Mouse (Mus musculus) midbrain, embryonic 11.5 days (tissue): ENCODE measurements around the gene Fras1. TPM values are rescaled to one million over a fixed set of nuclear protein-coding genes. Genes with fewer than 3 reads are reported as not detected.

Source experiments
- ATAC-seq: fragments of 200-750 bp; cut with Nextera tagmentation; 2 replicates; pipeline ENCODE4 v1.8.0; 2017; ENCODE audit warnings: moderate TSS enrichment, moderate library complexity; ENCODE audit not compliant: low FRiP score
- DNase-seq: peaks from one replicate; pipeline ENCODE4 v3.0.0; 2015; ENCODE audit warnings: low spot score; ENCODE audit errors: missing footprints
- H3K27ac ChIP-seq: fragments of 300-500 bp; sonication (generic); 2 replicates; pipeline ENCODE4 v1.5.1; 2014; ENCODE audit warnings: low read depth, low read length
- H3K27me3 ChIP-seq: fragments of 300-500 bp; sonication (generic); 2 replicates; pipeline ENCODE4 v1.6.1; 2014; ENCODE audit warnings: mild to moderate bottlenecking, low read length, moderate library complexity, mixed read lengths; ENCODE audit not compliant: control insufficient read depth, insufficient read depth
- H3K36me3 ChIP-seq: fragments of 300-500 bp; sonication (generic); 2 replicates; pipeline ENCODE4 v1.6.1; 2014; ENCODE audit warnings: mild to moderate bottlenecking, low read length, moderate library complexity, mixed read lengths; ENCODE audit not compliant: control insufficient read depth, insufficient read depth
- H3K4me1 ChIP-seq: fragments of 300-500 bp; sonication (generic); 2 replicates; pipeline ENCODE4 v1.6.1; 2014; ENCODE audit warnings: low read length; ENCODE audit not compliant: control insufficient read depth, insufficient read depth
- H3K4me2 ChIP-seq: fragments of 300-500 bp; sonication (generic); 2 replicates; pipeline ENCODE4 v1.6.1; 2014; ENCODE audit warnings: mild to moderate bottlenecking, moderate library complexity
- H3K4me3 ChIP-seq: fragments of 300-500 bp; sonication (generic); 2 replicates; pipeline ENCODE4 v1.5.1; 2014; ENCODE audit warnings: low read depth, low read length
- H3K9ac ChIP-seq: fragments of 300-500 bp; sonication (generic); 2 replicates; pipeline ENCODE4 v1.6.1; 2014; ENCODE audit warnings: low read length
- H3K9me3 ChIP-seq: fragments of 300-500 bp; sonication (generic); 2 replicates; pipeline ENCODE4 v1.6.1; 2016; ENCODE audit warnings: low read length; ENCODE audit not compliant: control insufficient read depth
- WGBS: fragments of 180-500 bp; shearing (Covaris S2); extraction: QIAGEN DNeasy Blood & Tissue Kit; methylation state at CpG from one replicate; pipeline ENCODE4 v1.1.7; 2014; 5-methylcytosine and 5-hydroxymethylcytosine counted together
- polyA plus RNA-seq: library from polyadenylated mRNA; unstranded; fragments of >200 nt; fragmentation: Nextera tagmentation; extraction: Ambion mirVana; gene quantifications from 2 replicates; pipeline ENCODE4 v1.2.1, GENCODE M21; 2014

The Fras1 gene
- polyA plus RNA-seq, 1 experiment from 2014 or later, result 6.2 TPM

DNA sequence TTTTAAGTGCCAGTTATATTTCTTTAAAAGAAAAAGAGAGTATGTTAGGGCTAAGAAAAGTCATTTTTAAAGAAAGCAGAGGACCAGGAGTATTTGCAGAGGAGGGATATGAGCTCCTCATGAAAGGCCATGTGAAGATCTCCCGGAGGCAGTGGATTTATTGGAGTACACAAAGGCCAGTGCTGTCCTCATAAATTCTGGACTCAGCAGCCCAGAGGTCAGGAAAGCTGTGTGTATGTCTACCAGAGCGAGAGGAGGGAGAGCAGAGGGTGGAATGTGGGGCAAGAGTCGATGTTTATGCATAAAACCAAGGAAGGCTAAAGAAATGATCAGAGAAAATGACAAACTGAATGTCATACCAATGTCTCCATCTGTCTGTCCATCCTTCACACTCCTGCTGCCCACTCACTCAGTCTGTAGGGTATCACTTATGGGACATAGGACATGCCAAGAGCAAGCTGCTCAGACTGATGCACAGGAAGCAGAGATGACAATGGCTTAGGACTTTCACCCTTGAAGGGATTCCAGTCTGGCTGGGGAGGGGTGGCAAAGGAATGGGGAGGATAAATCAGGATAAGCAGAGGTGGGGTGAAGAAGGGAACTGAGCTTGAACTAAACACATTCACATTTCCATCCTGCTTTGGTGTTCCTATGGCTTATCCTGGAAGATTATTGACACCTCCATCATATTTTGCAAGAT, 235.0 kb downstream of the Fras1 start:
- Histone ChIP-seq H3K4me1 (no peaks in the 10 kb centered on the region), H3K27me3 (no peaks in the 10 kb centered on the region), H3K36me3 (no peaks in the 10 kb centered on the region), H3K9ac (no peak overlapping the region), H3K4me2 (no peak overlapping the region), H3K4me3 (no peak overlapping the region), H3K9me3 (no peaks in the 10 kb centered on the region), H3K27ac (no peak overlapping the region)
- 90% methylated on average over 3 of the region's 3 CpGs for WGBS
- ATAC-seq (no peak), DNase-seq (no peak)

DNA sequence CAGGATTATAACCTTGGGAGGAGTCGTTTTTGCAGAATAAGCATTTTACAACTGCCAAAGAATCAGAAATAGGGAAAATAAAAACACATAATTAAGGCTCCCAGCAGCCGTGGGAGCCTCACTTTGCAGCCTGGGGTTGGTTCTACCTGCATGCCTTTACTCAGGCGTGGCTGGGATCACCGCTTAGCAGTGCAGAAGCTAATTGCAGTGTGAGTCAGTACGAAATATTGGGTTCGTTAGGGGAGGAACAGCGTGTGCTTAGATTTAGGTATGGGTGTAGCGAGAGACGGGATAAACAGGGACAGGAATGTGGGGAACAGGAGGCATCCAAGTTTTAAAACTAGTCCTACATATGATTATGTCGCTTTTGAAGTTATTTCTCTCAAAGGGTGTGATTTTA, 238.3 kb downstream of the Fras1 start:
- no peaks in the 10 kb centered on the region for H3K27me3 ChIP-seq
- H3K9ac ChIP-seq, result no peak overlapping the region
- ATAC-seq (no peak), DNase-seq (no peak)
- no peaks in the 10 kb centered on the region for H3K36me3 ChIP-seq
- 87% methylated on average over 10 of the region's 10 CpGs for WGBS
- H3K4me2 ChIP-seq, result no peak overlapping the region
- H3K4me3 ChIP-seq, result no peak overlapping the region
- H3K4me1 ChIP-seq, result no peaks in the 10 kb centered on the region
- no peak overlapping the region for H3K27ac ChIP-seq
- H3K9me3 ChIP-seq, result no peaks in the 10 kb centered on the region

DNA sequence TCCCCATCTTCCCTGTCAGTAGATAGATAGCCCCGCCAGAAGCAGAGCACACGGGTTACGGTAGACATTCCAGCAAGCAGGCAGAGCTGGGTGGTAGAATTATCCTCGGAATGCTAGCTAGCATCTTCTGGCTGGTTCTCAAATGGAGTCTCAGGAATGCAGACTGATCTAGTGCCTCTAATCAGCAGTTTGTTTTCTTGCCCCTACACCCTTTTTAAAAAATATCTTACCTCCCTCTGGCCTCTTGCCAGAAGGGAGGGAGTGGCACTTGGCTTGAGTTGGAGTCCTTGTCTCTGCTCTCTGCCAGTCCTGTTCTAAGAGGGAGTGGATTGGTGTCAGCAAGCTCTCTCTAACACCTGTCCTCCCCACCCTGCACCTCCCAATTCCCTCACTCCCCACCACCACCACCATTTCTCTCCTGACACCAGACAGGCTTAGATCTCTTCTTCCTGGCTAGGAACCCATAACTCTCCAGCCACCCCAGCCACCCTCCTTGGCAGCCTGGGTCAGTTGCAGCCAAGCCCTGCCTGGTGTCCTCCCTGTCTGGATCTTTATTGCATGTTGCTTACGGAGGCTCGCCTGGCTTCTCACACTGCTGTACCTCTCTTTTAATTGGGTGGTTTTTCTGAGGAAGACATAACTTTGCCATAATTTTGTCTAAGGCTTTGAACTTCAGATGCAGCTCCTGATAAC, 243.3 kb downstream of the Fras1 start:
- DNase-seq (no peak), ATAC-seq (no peak)
- Histone ChIP-seq H3K9ac (no peak overlapping the region), H3K27me3 (no peaks in the 10 kb centered on the region), H3K4me2 (no peak overlapping the region), H3K4me3 (no peak overlapping the region), H3K9me3 (no peaks in the 10 kb centered on the region), H3K27ac (no peak overlapping the region), H3K4me1 (no peaks in the 10 kb centered on the region), H3K36me3 (no peaks in the 10 kb centered on the region)
- 73% methylated on average over 6 of the region's 6 CpGs for WGBS

DNA sequence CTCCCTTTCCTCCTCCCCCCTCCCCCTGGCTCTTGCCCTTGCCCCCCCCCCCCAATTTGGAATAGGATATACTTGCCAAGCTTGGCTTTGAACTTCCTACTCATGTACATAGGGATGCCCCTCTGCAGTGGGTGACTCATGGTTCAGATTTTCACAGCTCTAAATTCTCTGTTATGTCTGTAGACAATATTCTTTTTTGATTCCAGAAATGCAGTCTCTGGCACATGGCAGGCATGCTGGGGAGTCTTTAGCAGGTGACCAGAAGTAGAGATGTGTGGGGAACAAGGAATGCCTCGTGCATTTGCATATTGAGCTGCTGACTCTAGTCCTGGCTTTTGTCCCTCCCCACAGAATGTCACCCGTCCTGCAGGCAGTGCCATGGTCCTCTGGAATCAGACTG, 244.3 kb downstream of the Fras1 start:
- no peaks in the 10 kb centered on the region for H3K4me1 ChIP-seq

DNA sequence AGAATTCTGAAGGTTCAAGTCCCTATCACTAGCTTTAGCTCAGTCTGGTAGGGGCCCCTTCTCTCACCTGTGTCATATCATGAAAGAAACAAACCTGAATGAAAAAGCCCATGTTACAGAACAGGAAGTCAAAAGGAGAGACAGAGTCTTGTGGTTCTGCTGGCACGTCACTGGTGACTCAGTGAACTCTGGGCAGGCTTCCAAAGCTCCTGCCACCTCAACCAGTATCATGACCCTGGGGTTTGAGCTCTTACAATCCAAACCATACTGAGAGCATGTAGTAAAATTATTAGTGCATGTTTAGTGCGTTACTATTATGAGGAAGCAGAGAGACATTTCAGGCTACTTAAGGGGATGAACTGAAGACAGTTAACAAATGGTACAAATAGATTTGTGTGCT, 246.5 kb downstream of the Fras1 start:
- 89% methylated on average over 2 of the region's 2 CpGs for WGBS
- H3K27me3 ChIP-seq, result no peaks in the 10 kb centered on the region
- DNase-seq (no peak), ATAC-seq (no peak)
- H3K9ac ChIP-seq, result no peak overlapping the region
- H3K27ac ChIP-seq, result no peak overlapping the region
- H3K4me1 ChIP-seq, result no peaks in the 10 kb centered on the region
- no peaks in the 10 kb centered on the region for H3K36me3 ChIP-seq
- no peak overlapping the region for H3K4me2 ChIP-seq
- no peaks in the 10 kb centered on the region for H3K9me3 ChIP-seq
- H3K4me3 ChIP-seq, result no peak overlapping the region

More for the DNA sequence above, 244.3 kb downstream of the Fras1 start:
- 52% methylated on average over 2 of the region's 2 CpGs for whole genome bisulfite sequencing
- Histone ChIP-seq H3K9me3 (no peaks in the 10 kb centered on the region), H3K4me2 (no peak overlapping the region), H3K9ac (no peak overlapping the region), H3K36me3 (no peaks in the 10 kb centered on the region), H3K27ac (no peak overlapping the region), H3K27me3 (no peaks in the 10 kb centered on the region), H3K4me3 (no peak overlapping the region)
- DNase-seq (no peak), ATAC-seq (no peak)

DNA sequence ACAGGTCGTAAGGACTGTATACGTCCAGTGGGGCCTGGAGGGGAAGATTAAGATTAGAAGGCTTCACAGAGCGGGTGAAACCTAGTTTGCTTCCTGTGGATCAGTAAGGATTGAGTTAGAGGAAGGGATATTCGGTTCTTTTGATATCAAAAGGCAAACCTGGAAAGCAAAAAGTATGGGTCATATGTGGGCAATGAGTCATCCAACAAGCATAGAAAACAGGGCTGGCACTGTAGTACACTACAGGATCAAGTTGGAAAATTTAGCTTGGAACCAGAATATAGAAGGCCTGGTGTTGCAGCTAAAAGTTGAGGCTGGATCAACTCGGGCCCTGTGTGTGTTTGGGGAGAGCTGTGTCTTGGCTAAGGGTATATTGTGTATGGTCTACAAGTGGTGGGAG, 246.9 kb downstream of the Fras1 start:
- ATAC-seq (no peak), DNase-seq (no peak)
- no peaks in the 10 kb centered on the region for H3K36me3 ChIP-seq
- H3K9ac ChIP-seq, result no peak overlapping the region
- H3K4me1 ChIP-seq, result no peaks in the 10 kb centered on the region
- no peaks in the 10 kb centered on the region for H3K9me3 ChIP-seq
- no peak overlapping the region for H3K4me2 ChIP-seq
- H3K4me3 ChIP-seq, result no peak overlapping the region
- no peaks in the 10 kb centered on the region for H3K27me3 ChIP-seq
- 92% methylated on average over 5 of the region's 5 CpGs for WGBS
- H3K27ac ChIP-seq, result no peak overlapping the region

DNA sequence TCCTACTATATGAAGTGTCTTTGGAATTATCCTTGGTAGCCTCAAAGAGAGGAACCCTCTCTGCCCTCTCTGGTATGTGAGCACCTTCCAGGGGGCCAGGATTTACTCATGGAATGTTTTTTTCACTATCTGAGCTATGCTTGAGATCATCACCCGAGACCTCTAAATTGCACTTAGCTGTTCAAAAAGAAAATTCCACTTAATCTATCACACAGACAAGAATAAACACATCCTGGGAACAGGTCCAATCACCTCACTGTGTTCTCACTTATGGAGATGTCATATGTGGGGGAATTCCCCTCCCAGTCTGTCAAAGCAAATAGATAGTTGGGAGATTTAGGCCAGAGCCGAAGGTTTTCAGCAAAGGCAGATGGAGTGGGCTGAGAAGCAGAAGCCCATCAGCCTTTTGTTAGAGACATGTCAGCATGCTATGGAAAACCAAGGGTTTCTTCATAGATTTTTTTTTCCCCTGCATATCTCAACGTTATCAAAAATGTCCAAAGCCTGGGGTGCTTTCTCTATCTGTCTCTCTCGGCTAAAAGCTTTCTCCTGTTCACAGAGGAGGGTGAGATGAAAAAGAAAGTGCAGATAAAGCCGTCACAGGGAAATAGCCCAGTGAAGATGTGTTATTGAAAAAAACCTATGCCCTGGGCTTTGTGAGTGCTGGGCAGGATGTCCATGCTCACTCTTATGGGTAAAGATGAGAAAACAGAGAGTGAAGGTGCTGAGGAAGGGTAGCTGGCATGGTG, 249.0 kb downstream of the Fras1 start:
- Histone ChIP-seq H3K27ac (no peak overlapping the region), H3K27me3 (no peaks in the 10 kb centered on the region), H3K4me3 (no peak overlapping the region), H3K4me2 (no peak overlapping the region), H3K9ac (no peak overlapping the region), H3K9me3 (no peaks in the 10 kb centered on the region), H3K4me1 (no peaks in the 10 kb centered on the region), H3K36me3 (no peaks in the 10 kb centered on the region)
- WGBS, result 71% methylated on average over 5 of the region's 5 CpGs
- ATAC-seq, result no peak
- no peak for DNase-seq

DNA sequence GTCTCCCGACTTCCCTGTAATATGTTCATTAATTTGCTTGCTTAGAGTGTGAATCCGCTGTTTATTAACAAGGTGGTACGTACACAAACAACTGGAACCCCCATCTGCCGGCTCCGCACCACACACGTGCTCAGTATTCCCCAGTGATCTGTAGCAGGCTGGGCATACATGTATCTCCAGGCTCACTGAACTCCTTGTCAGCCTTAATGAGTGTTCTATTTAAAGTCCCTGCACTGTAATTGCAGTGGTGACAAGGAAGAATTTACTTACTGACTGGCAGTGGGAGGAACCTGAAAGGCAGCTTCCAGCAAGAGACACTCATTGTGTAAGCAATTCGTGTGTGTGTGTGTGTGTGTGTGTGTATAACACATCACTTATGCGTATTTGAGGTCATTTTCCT, 256.1 kb downstream of the Fras1 start:
- Histone ChIP-seq H3K9me3 (no peaks in the 10 kb centered on the region), H3K4me1 (no peaks in the 10 kb centered on the region), H3K9ac (no peak overlapping the region), H3K36me3 (no peaks in the 10 kb centered on the region), H3K27ac (no peak overlapping the region), H3K27me3 (no peaks in the 10 kb centered on the region), H3K4me2 (no peak overlapping the region), H3K4me3 (no peak overlapping the region)
- 84% methylated on average over 8 of the region's 8 CpGs for WGBS
- no peak for ATAC-seq
- no peak for DNase-seq
